In the genomic region with DNA sequence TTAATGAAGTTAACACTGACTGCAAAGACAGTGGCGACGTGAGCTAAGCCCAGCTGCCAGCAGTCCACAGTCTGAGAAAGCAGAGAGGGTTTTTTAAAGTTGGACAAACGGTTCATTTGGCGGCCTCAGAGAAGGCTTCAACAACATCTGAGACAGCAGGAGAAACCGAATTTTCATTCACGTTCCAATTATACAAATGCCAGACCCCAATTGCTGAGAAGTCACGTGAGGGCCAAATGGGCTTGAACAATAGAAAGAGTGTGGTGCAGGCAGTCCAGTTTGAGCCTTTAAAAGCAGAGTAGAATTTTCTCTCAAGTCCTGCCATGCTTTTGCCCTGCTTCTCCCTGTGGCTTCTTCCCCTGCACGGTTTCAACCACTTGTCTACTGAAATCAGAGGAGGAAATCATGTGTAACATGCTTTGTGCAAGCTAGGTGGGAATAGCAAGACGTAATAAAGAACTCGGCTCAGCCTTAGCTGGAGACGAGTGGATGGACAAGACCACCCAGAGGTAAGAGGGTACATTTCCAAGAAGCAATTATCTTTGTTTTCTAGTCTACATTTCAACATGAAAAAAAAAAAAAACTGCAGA, we compare ENCODE assay signal across 23 mouse cellular contexts. TPM values are rescaled to one million over a fixed set of nuclear protein-coding genes. Genes with fewer than 3 reads are reported as not detected.
DNase-seq lines count a peak whose midpoint lies in the region; ATAC-seq and TF ChIP-seq lines count a peak whose summit lies in the region.
"Had no signal": no experiment of that assay in that cellular context is flagged by ENCODE, and none has a peak within 500 bp of the region (broad histone marks: within the 10 kb centered on the region; RNA-seq: fewer than 3 reads in every experiment).

No protein-coding gene starts in this region.

- 0 out of 2 replicates have a peak, but pooled peaks cover 3% of the 10 kb centered on the region for H3K4me1 ChIP-seq in forebrain, postnatal 0 days (ENCODE audit: insufficient read depth)
- H3K4me1 ChIP-seq in forebrain, embryonic 10.5 days = peaks cover 6% of the 10 kb centered on the region
- H3K4me1 ChIP-seq in midbrain, embryonic 10.5 days = peaks cover 11% of the 10 kb centered on the region
- peaks cover 2% of the 10 kb centered on the region; the same call in 1 of the 2 replicates for H3K4me1 ChIP-seq in midbrain, embryonic 11.5 days (ENCODE audit: control insufficient read depth, insufficient read depth, low read length)
- H3K4me1 ChIP-seq in embryonic facial prominence, embryonic 14.5 days (ENCODE audit: control insufficient read depth, insufficient read depth, low read length) = no peaks in the 10 kb centered on the region; the same call in 1 of the 2 replicates
- H3K4me1 ChIP-seq in neural tube, embryonic 15.5 days = no peaks in the 10 kb centered on the region
- H3K4me1 ChIP-seq: embryonic facial prominence, embryonic 15.5 days had no signal

- no peak overlapping the region for H3K27ac ChIP-seq in forebrain, postnatal 0 days (ENCODE audit: low read depth, low read length)
- H3K27ac ChIP-seq in forebrain, embryonic 10.5 days = no peak overlapping the region
- H3K27ac ChIP-seq in midbrain, embryonic 10.5 days (replicated peaks) = peak overlapping the region; percentile 30; the same call in 1 of the 2 replicates
- no peak overlapping the region for H3K27ac ChIP-seq in midbrain, embryonic 11.5 days (ENCODE audit: low read depth, low read length)
- H3K27ac ChIP-seq in embryonic facial prominence, embryonic 14.5 days (replicated peaks; ENCODE audit: low read depth, low read length) = no peak overlapping the region
- H3K27ac ChIP-seq in neural tube, embryonic 15.5 days (replicated peaks) = no peak overlapping the region
- H3K27ac ChIP-seq: embryonic facial prominence, embryonic 15.5 days; forebrain, embryonic 13.5 days; limb, embryonic 13.5 days had no signal

- DNase-seq in forebrain, postnatal 0 days = peak; percentile 47
- DNase-seq in forebrain, embryonic 10.5 days (ENCODE audit: extremely low spot score, low spot score) = no peak
- peak; percentile 38 for DNase-seq in midbrain, embryonic 10.5 days (ENCODE audit: low spot score)
- no peak for DNase-seq in midbrain, embryonic 11.5 days (ENCODE audit: low spot score, missing footprints)
- DNase-seq in embryonic facial prominence, embryonic 14.5 days (ENCODE audit: low spot score) = peak; percentile 69
- no peak for DNase-seq in cerebellum, postnatal 4 days (ENCODE audit: low spot score in 2 of 2)
- DNase-seq: adrenal gland, adult 2 months; adrenal gland, postnatal 36 days; cerebellum, adult 8-10 months; cerebellum, postnatal 25 days; heart, postnatal 14 days; liver, postnatal 0 days; lung, postnatal 4 days; midbrain, embryonic 14.5 days; thymus, adult 2 months; thymus, postnatal 4 days had no signal

- no peaks in the 10 kb centered on the region for H3K27me3 ChIP-seq in forebrain, postnatal 0 days (ENCODE audit: insufficient read depth, low read length)
- no peaks in the 10 kb centered on the region for H3K27me3 ChIP-seq in forebrain, embryonic 10.5 days (ENCODE audit: poor library complexity, severe bottlenecking)
- H3K27me3 ChIP-seq in midbrain, embryonic 10.5 days (ENCODE audit: low read depth, poor library complexity, severe bottlenecking) = no peaks in the 10 kb centered on the region
- H3K27me3 ChIP-seq in midbrain, embryonic 11.5 days (ENCODE audit: control insufficient read depth, insufficient read depth, low read length) = no peaks in the 10 kb centered on the region
- no peaks in the 10 kb centered on the region for H3K27me3 ChIP-seq in embryonic facial prominence, embryonic 14.5 days (replicated peaks; ENCODE audit: control insufficient read depth, insufficient read depth, low read length)
- no peaks in the 10 kb centered on the region for H3K27me3 ChIP-seq in neural tube, embryonic 15.5 days (replicated peaks)
- H3K27me3 ChIP-seq: embryonic facial prominence, embryonic 15.5 days; forebrain, embryonic 13.5 days; limb, embryonic 13.5 days had no signal

- H3K36me3 ChIP-seq in forebrain, postnatal 0 days (ENCODE audit: insufficient read depth) = no peaks in the 10 kb centered on the region
- no peaks in the 10 kb centered on the region for H3K36me3 ChIP-seq in forebrain, embryonic 10.5 days (replicated peaks)
- no peaks in the 10 kb centered on the region for H3K36me3 ChIP-seq in midbrain, embryonic 10.5 days
- H3K36me3 ChIP-seq in midbrain, embryonic 11.5 days (ENCODE audit: control insufficient read depth, insufficient read depth, low read length) = no peaks in the 10 kb centered on the region
- no peaks in the 10 kb centered on the region for H3K36me3 ChIP-seq in embryonic facial prominence, embryonic 14.5 days (ENCODE audit: control insufficient read depth, insufficient read depth, low read length)
- no peaks in the 10 kb centered on the region for H3K36me3 ChIP-seq in neural tube, embryonic 15.5 days
- H3K36me3 ChIP-seq: embryonic facial prominence, embryonic 15.5 days; limb, embryonic 13.5 days had no signal

- no peak overlapping the region for H3K4me3 ChIP-seq in forebrain, postnatal 0 days (ENCODE audit: low read depth, low read length)
- H3K4me3 ChIP-seq in forebrain, embryonic 10.5 days = no peak overlapping the region
- no peak overlapping the region for H3K4me3 ChIP-seq in midbrain, embryonic 10.5 days
- no peak overlapping the region for H3K4me3 ChIP-seq in midbrain, embryonic 11.5 days (ENCODE audit: low read depth, low read length)
- no peak overlapping the region for H3K4me3 ChIP-seq in embryonic facial prominence, embryonic 14.5 days (ENCODE audit: low read depth, low read length)
- H3K4me3 ChIP-seq in neural tube, embryonic 15.5 days (replicated peaks) = no peak overlapping the region
- H3K4me3 ChIP-seq: embryonic facial prominence, embryonic 15.5 days; forebrain, embryonic 13.5 days; limb, embryonic 13.5 days; megakaryocyte, embryonic 14.5 days had no signal

- no peak overlapping the region for H3K9ac ChIP-seq in forebrain, postnatal 0 days
- H3K9ac ChIP-seq in midbrain, embryonic 11.5 days (ENCODE audit: low read length) = no peak overlapping the region
- H3K9ac ChIP-seq in embryonic facial prominence, embryonic 14.5 days (ENCODE audit: low read depth, low read length) = no peak overlapping the region
- H3K9ac ChIP-seq in neural tube, embryonic 15.5 days (replicated peaks) = no peak overlapping the region
- H3K9ac ChIP-seq: embryonic facial prominence, embryonic 15.5 days; forebrain, embryonic 13.5 days; limb, embryonic 13.5 days; liver, postnatal 0 days had no signal

- H3K4me2 ChIP-seq in forebrain, postnatal 0 days (ENCODE audit: low read depth) = no peak overlapping the region
- no peak overlapping the region for H3K4me2 ChIP-seq in midbrain, embryonic 11.5 days
- no peak overlapping the region for H3K4me2 ChIP-seq in embryonic facial prominence, embryonic 14.5 days (ENCODE audit: low read depth, low read length)
- H3K4me2 ChIP-seq in neural tube, embryonic 15.5 days = no peak overlapping the region
- H3K4me2 ChIP-seq: embryonic facial prominence, embryonic 15.5 days; forebrain, embryonic 13.5 days; limb, embryonic 13.5 days; liver, embryonic 11.5 days had no signal

- no peak for TF ChIP-seq CTCF in forebrain, postnatal 0 days (IDR thresholded peaks at IDR 0.05; ENCODE audit: low read depth)

- 16% methylated on average over 11 of the region's 11 CpGs for WGBS in forebrain, postnatal 0 days
- 56% methylated on average over 11 of the region's 11 CpGs for WGBS in forebrain, embryonic 10.5 days
- WGBS in midbrain, embryonic 10.5 days = 39% methylated on average over 11 of the region's 11 CpGs
- WGBS in midbrain, embryonic 11.5 days = 30% methylated on average over 11 of the region's 11 CpGs
- 34% methylated on average over 11 of the region's 11 CpGs for WGBS in embryonic facial prominence, embryonic 14.5 days
- WGBS in neural tube, embryonic 15.5 days = 58% methylated on average over 11 of the region's 11 CpGs

- ATAC-seq in forebrain, postnatal 0 days = peak; percentile 51
- no peak for ATAC-seq in midbrain, embryonic 11.5 days (ENCODE audit: low FRiP score)
- ATAC-seq in embryonic facial prominence, embryonic 14.5 days (ENCODE audit: low read depth) = peak; percentile 68; the same call in 1 of the 2 replicates
- ATAC-seq in neural tube, embryonic 15.5 days (ENCODE audit: low FRiP score) = no peak
- ATAC-seq: forebrain, embryonic 13.5 days; intestine, postnatal 0 days; liver, postnatal 0 days had no signal

- no peaks in the 10 kb centered on the region for H3K9me3 ChIP-seq in forebrain, postnatal 0 days (ENCODE audit: low read length)
- no peaks in the 10 kb centered on the region for H3K9me3 ChIP-seq in forebrain, embryonic 10.5 days
- no peaks in the 10 kb centered on the region for H3K9me3 ChIP-seq in midbrain, embryonic 10.5 days (replicated peaks)
- H3K9me3 ChIP-seq in midbrain, embryonic 11.5 days (ENCODE audit: control insufficient read depth, low read length) = no peaks in the 10 kb centered on the region
- H3K9me3 ChIP-seq in embryonic facial prominence, embryonic 14.5 days (ENCODE audit: control insufficient read depth, low read length) = no peaks in the 10 kb centered on the region
- H3K9me3 ChIP-seq in neural tube, embryonic 15.5 days (replicated peaks) = no peaks in the 10 kb centered on the region
- H3K9me3 ChIP-seq: embryonic facial prominence, embryonic 15.5 days; forebrain, embryonic 13.5 days; limb, embryonic 13.5 days; megakaryocyte, embryonic 14.5 days had no signal

RNA-seq across cellular contexts. Expression of a gene that starts 46.1 kb away (rescaled TPM):
- total RNA-seq in forebrain, postnatal 0 days (2014; rRNA removed) = 93.6 and 94.7 TPM in 2 replicates
- 16.0 and 25.2 TPM in 2 replicates for polyA plus RNA-seq in forebrain, postnatal 0 days (2015; fragmentation: Nextera tagmentation; extraction: Ambion mirVana)
- 7.7 and 7.9 TPM in 2 replicates for polyA plus RNA-seq in forebrain, embryonic 10.5 days (2016; fragmentation: Nextera tagmentation; extraction: Ambion mirVana)
- polyA plus RNA-seq in midbrain, embryonic 10.5 days (2016; fragmentation: Nextera tagmentation; extraction: Ambion mirVana) = 9.3 and 10.1 TPM in 2 replicates
- 19.9 and 22.5 TPM in 2 replicates for polyA plus RNA-seq in midbrain, embryonic 11.5 days (2014; fragmentation: Nextera tagmentation; extraction: Ambion mirVana)
- 11.0 and 12.1 TPM in 2 replicates for polyA plus RNA-seq in embryonic facial prominence, embryonic 14.5 days (2014; fragmentation: Nextera tagmentation; extraction: Ambion mirVana)
- 21.4 and 24.1 TPM in 2 replicates for polyA plus RNA-seq in neural tube, embryonic 15.5 days (2015; fragmentation: Nextera tagmentation; extraction: Ambion mirVana)

Comparison
In these comparisons a context has a peak if more than half of its experiments do, and no peak if none do; other contexts are left out.
1. DNase-seq: peak in forebrain, postnatal 0 days (single experiment), midbrain, embryonic 10.5 days (single experiment) and embryonic facial prominence, embryonic 14.5 days (single experiment); none in forebrain, embryonic 10.5 days (single experiment), midbrain, embryonic 11.5 days (single experiment) and cerebellum, postnatal 4 days (0 of 2).
2. ATAC-seq: peak in forebrain, postnatal 0 days (single experiment) and embryonic facial prominence, embryonic 14.5 days (single experiment); none in midbrain, embryonic 11.5 days (single experiment) and neural tube, embryonic 15.5 days (single experiment).